Mouse (Mus musculus): ENCODE measurements around the gene Adprhl2. TPM values are rescaled to one million over a fixed set of nuclear protein-coding genes. Genes with fewer than 3 reads are reported as not detected.

Gene Adprhl2
- 22.4 TPM for polyA plus RNA-seq (2017; shearing (Covaris generic))

DNA sequence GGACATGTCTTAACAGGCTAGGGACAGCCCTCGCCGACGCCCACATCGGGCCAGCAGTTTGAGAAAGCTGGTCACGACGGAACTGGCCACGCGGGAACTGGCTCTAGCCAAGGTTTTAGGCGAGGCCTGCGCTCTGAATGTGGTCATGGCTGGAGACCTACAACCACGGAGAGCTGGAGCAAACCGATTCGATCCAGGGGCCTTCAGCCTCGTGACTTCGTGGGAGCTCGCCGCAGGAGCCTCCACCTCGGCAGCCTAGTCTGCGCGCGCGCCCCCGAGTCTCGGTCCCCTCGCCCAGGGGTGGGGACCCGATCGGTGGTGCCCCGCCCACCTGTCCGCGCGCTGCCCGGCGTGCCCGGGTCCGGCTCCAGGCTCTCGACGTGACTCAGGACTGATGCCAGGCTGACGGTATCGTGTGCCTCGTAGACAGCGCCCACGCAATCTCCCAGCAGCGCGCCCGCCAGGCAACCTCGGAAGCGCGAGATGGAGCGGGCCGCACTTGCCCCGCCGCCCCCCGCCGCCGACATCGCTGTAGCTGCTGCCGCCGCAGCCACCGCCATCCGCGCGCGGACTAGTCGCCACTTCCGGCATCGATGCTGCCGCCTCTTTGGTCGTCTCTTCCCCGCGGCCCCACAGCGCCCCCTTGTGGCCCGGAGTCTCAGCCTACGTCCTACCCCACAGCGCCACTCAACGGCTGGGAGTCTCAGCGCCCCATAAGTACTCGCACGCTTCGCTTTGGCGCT lies at the start of gene Adprhl2:
TSS of gene Adprhl2 (minus strand) at position 593 of the 743 bp plus-strand sequence.

GRCm38 (mm10) chr4:126325281-126325861 lies 3.9 kb upstream of the Adprhl2 start, which contains the start of gene Tekt2:
Gene Tekt2 (minus strand): TSS chr4:126325688.

GRCm38 (mm10) chr4:126286492-126286891 lies 35.0 kb downstream of the Adprhl2 start, which contains the start of gene Col8a2:
Gene Col8a2 (plus strand): TSS chr4:126286793.

Other genes with a start within 250 kb of the Adprhl2 start
- 73.4 TPM for gene Lsm10, start 225.1 kb downstream of the Adprhl2 start, polyA plus RNA-seq (2017; shearing (Covaris generic))
- gene Stk40, start 217.7 kb downstream of the Adprhl2 start, polyA plus RNA-seq (2017; shearing (Covaris generic)), result 16.0 TPM
- 40.0 TPM for gene Eva1b, start 174.0 kb downstream of the Adprhl2 start, polyA plus RNA-seq (2017; shearing (Covaris generic))
- 1.1 TPM for gene Sh3d21, start 158.2 kb downstream of the Adprhl2 start, polyA plus RNA-seq (2017; shearing (Covaris generic))
- gene Thrap3, start 118.9 kb downstream of the Adprhl2 start, polyA plus RNA-seq (2017; shearing (Covaris generic)), result 249 TPM
- gene Map7d1, start 65.4 kb downstream of the Adprhl2 start, polyA plus RNA-seq (2017; shearing (Covaris generic)), result 4.2 TPM
- 107 TPM for gene Trappc3, start 59.4 kb downstream of the Adprhl2 start, polyA plus RNA-seq (2017; shearing (Covaris generic))
- gene Col8a2, start 34.9 kb downstream of the Adprhl2 start, polyA plus RNA-seq (2017; shearing (Covaris generic)), result not detected
- 0.35 TPM for gene Tekt2, start 4.0 kb upstream of the Adprhl2 start, polyA plus RNA-seq (2017; shearing (Covaris generic))
- 27.9 TPM for gene Ago3, start 107.9 kb upstream of the Adprhl2 start, polyA plus RNA-seq (2017; shearing (Covaris generic))
- gene Ago1, start 146.9 kb upstream of the Adprhl2 start, polyA plus RNA-seq (2017; shearing (Covaris generic)), result 4.2 TPM
- gene Ago4, start 211.8 kb upstream of the Adprhl2 start, polyA plus RNA-seq (2017; shearing (Covaris generic)), result 0.44 TPM
- gene Clspn, start 235.2 kb upstream of the Adprhl2 start, polyA plus RNA-seq (2017; shearing (Covaris generic)), result 5.3 TPM